Mouse (Mus musculus): ENCODE data around the gene Gse1.

DNA sequence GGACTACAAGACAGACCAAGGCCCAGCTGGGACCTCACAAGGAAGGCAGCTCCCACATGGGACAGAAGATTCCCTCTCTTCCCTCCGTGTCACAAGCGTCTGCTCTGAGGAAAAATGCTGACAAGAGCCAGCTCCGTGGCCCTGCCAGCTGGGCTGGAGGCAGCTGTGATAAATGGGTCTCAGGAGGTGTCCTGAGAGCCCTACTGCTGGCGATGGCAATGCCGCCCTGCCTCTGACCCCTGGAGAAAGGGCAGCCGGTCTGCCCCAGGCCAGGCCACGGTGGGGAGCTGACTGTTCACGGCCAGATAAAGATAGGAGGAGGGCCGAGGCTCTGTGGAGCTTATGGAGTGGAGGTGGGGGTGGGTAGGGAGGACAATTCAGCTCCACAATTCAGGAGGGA is 193.4 kb downstream of the Gse1 start:
- TF ChIP-seq POLR2A (IDR thresholded peaks at IDR 0.05; ENCODE audit: insufficient read length, low read depth) (no peak), SRF (IDR thresholded peaks at IDR 0.05; ENCODE audit: control insufficient read depth, insufficient read length, low read depth) (no peak), USF1 (IDR thresholded peaks at IDR 0.05; ENCODE audit: low read depth) (no peak), TCF12 (IDR thresholded peaks at IDR 0.05; ENCODE audit: insufficient read depth, poor library complexity, severe bottlenecking) (no peak), CEBPB (IDR thresholded peaks at IDR 0.05; ENCODE audit: insufficient read depth, poor library complexity, severe bottlenecking) (no peak), E2F4 (IDR thresholded peaks at IDR 0.05; ENCODE audit: insufficient read depth) (no peak)

Data from myocyte (in vitro differentiated cells).